Mouse (Mus musculus) small intestine, adult 2 months (tissue): ENCODE results near the gene Dock9.

ENCODE experiments used
- CTCF ChIP-seq: fragments of 200-500 bp; IDR thresholded peaks from 2 replicates; pipeline ENCODE4 v1.5.1; 2012; ENCODE audit warnings: low read depth, mild to moderate bottlenecking, control low read depth, inconsistent platforms, low read length, moderate library complexity, mixed read lengths; ENCODE audit not compliant: insufficient replicate concordance, insufficient read length; ENCODE audit errors: extremely low read depth
- POLR2A ChIP-seq: fragments of 200-500 bp; IDR thresholded peaks from 2 replicates; pipeline ENCODE4 v1.6.1; 2012; ENCODE audit warnings: low read depth, mild to moderate bottlenecking, control low read depth, inconsistent platforms, low read length, moderate library complexity

GRCm38 (mm10) chr14:121552586-121552985 is 245.1 kb downstream of the Dock9 start:
- no peak for TF ChIP-seq POLR2A
- TF ChIP-seq CTCF: no peak
